Mouse (Mus musculus) lung, embryonic 16.5 days (tissue): ENCODE data around the gene Mapkbp1. TPM values are rescaled to one million over a fixed set of nuclear protein-coding genes. Genes with fewer than 3 reads are reported as not detected.

Experiments used
- ATAC-seq: fragments of 200-750 bp; cut with Nextera tagmentation; 2 replicates; pipeline ENCODE4 v1.8.0; 2017; ENCODE audit warnings: low read depth, mild to moderate bottlenecking, moderate library complexity
- H3K27ac ChIP-seq: fragments of 300-500 bp; sonication (generic); 2 replicates; pipeline ENCODE4 v1.5.1; 2014; ENCODE audit warnings: mild to moderate bottlenecking, control low read depth, low read length
- H3K27me3 ChIP-seq: fragments of 300-500 bp; sonication (generic); 2 replicates; pipeline ENCODE4 v1.6.1; 2014; ENCODE audit warnings: low read depth, low read length, mixed read lengths; ENCODE audit not compliant: control insufficient read depth, insufficient read depth
- H3K36me3 ChIP-seq: fragments of 300-500 bp; sonication (generic); 2 replicates; pipeline ENCODE4 v1.6.1; 2014; ENCODE audit warnings: low read length; ENCODE audit not compliant: control insufficient read depth, insufficient read depth
- H3K4me1 ChIP-seq: fragments of 300-500 bp; sonication (generic); replicated peaks from 2 replicates; pipeline ENCODE4 v1.6.1; 2014; ENCODE audit warnings: low read length, mixed read lengths; ENCODE audit not compliant: control insufficient read depth, insufficient read depth
- H3K4me2 ChIP-seq: fragments of 300-500 bp; sonication (generic); 2 replicates; pipeline ENCODE4 v1.6.1; 2014; ENCODE audit warnings: low read depth, low read length, control low read depth
- H3K4me3 ChIP-seq: fragments of 300-500 bp; sonication (generic); 2 replicates; pipeline ENCODE4 v1.5.1; 2014; ENCODE audit warnings: mild to moderate bottlenecking, low read length, control low read depth
- H3K9ac ChIP-seq: fragments of 300-500 bp; sonication (generic); 2 replicates; pipeline ENCODE4 v1.6.1; 2014; ENCODE audit warnings: low read length, control low read depth
- H3K9me3 ChIP-seq: fragments of 300-500 bp; sonication (generic); 2 replicates; pipeline ENCODE4 v1.6.1; 2016; ENCODE audit warnings: low read length; ENCODE audit not compliant: control insufficient read depth
- WGBS: fragments of 180-500 bp; shearing (Covaris S2); extraction: QIAGEN DNeasy Blood & Tissue Kit; methylation state at CpG from one replicate; pipeline ENCODE4 v1.1.7; 2014; 5-methylcytosine and 5-hydroxymethylcytosine counted together
- polyA plus RNA-seq: library from polyadenylated mRNA; unstranded; fragments of >200 nt; fragmentation: Nextera tagmentation; extraction: Ambion mirVana; gene quantifications from 2 replicates; pipeline ENCODE4 v1.2.1, GENCODE M21; 2015

Mapkbp1 gene
- polyA plus RNA-seq, 1 experiment from 2014 or later: 3.5 TPM

GRCm38 (mm10) chr2:120044101-120044603 lies 71.7 kb downstream of the Mapkbp1 start:
- ATAC-seq: peak; percentile 86
- H3K9me3 ChIP-seq: no peaks in the 10 kb centered on the region
- H3K27ac ChIP-seq: peak overlapping the region; percentile 78
- H3K36me3 ChIP-seq: peaks cover 5% of the 10 kb centered on the region; the same call in 1 of the 2 replicates
- H3K4me2 ChIP-seq: no peak overlapping the region
- no peak overlapping the region for H3K9ac ChIP-seq
- peaks cover 5% of the 10 kb centered on the region for H3K4me1 ChIP-seq
- no peak overlapping the region for H3K4me3 ChIP-seq
- no peaks in the 10 kb centered on the region for H3K27me3 ChIP-seq
- 44% methylated on average over 4 of the region's 4 CpGs for WGBS

- Histone ChIP-seq H3K9ac (no peak overlapping the region), H3K9me3 (no peaks in the 10 kb centered on the region), H3K27ac (peak overlapping the region; percentile 78), H3K4me3 (no peak overlapping the region), H3K4me1 (peaks cover 5% of the 10 kb centered on the region), H3K4me2 (no peak overlapping the region), H3K36me3 (peaks cover 5% of the 10 kb centered on the region; the same call in 1 of the 2 replicates), H3K27me3 (no peaks in the 10 kb centered on the region)
- peak; percentile 19; the same call in 1 of the 2 replicates for ATAC-seq
- WGBS: 65% methylated on average over 3 of the region's 3 CpGs
These were observed 72.2 kb downstream of the Mapkbp1 start for GRCm38 (mm10) chr2:120044676-120045075.

- H3K4me1 ChIP-seq: peaks cover 5% of the 10 kb centered on the region
- no peak overlapping the region for H3K4me2 ChIP-seq
- no peaks in the 10 kb centered on the region for H3K27me3 ChIP-seq
- peaks cover 1% of the 10 kb centered on the region; the same call in 1 of the 2 replicates for H3K36me3 ChIP-seq
- 54% methylated on average over 14 of the region's 14 CpGs for WGBS
- no peak overlapping the region for H3K27ac ChIP-seq
- no peaks in the 10 kb centered on the region for H3K9me3 ChIP-seq
- H3K9ac ChIP-seq: peak overlapping the region; percentile 7; the same call in 1 of the 2 replicates
- ATAC-seq: no peak
- no peak overlapping the region for H3K4me3 ChIP-seq
These were observed 74.2 kb downstream of the Mapkbp1 start for GRCm38 (mm10) chr2:120046486-120047310.

- no peak overlapping the region for H3K4me3 ChIP-seq
These were observed 75.7 kb downstream of the Mapkbp1 start for GRCm38 (mm10) chr2:120048173-120048572.

GRCm38 (mm10) chr2:120049632-120050274 lies 77.3 kb downstream of the Mapkbp1 start:
- H3K27me3 ChIP-seq: no peaks in the 10 kb centered on the region
- H3K9ac ChIP-seq: no peak overlapping the region
- no peak overlapping the region for H3K27ac ChIP-seq
- WGBS: 50% methylated on average over 10 of the region's 10 CpGs
- H3K4me1 ChIP-seq: no peaks in the 10 kb centered on the region; the same call in 1 of the 2 replicates
- no peaks in the 10 kb centered on the region for H3K36me3 ChIP-seq
- no peak overlapping the region for H3K4me2 ChIP-seq
- ATAC-seq: peak; percentile 66; the same call in 1 of the 2 replicates
- H3K9me3 ChIP-seq: no peaks in the 10 kb centered on the region
- no peak overlapping the region for H3K4me3 ChIP-seq

More at GRCm38 (mm10) chr2:120048173-120048572, 75.7 kb downstream of the Mapkbp1 start:
- Histone ChIP-seq H3K4me1 (peaks cover 5% of the 10 kb centered on the region), H3K27ac (no peak overlapping the region), H3K9ac (no peak overlapping the region), H3K4me2 (no peak overlapping the region), H3K9me3 (no peaks in the 10 kb centered on the region), H3K27me3 (no peaks in the 10 kb centered on the region), H3K36me3 (no peaks in the 10 kb centered on the region)
- 64% methylated on average over 9 of the region's 9 CpGs for WGBS
- ATAC-seq: no peak

- Histone ChIP-seq H3K36me3 (no peaks in the 10 kb centered on the region), H3K4me1 (no peaks in the 10 kb centered on the region), H3K4me2 (no peak overlapping the region), H3K9ac (no peak overlapping the region), H3K27me3 (no peaks in the 10 kb centered on the region), H3K4me3 (no peak overlapping the region), H3K27ac (no peak overlapping the region), H3K9me3 (no peaks in the 10 kb centered on the region)
- 41% methylated on average over 6 of the region's 6 CpGs for WGBS
- no peak for ATAC-seq
These were observed 78.9 kb downstream of the Mapkbp1 start for GRCm38 (mm10) chr2:120051405-120051804.

GRCm38 (mm10) chr2:120054771-120055552 lies 82.5 kb downstream of the Mapkbp1 start:
- no peak for ATAC-seq
- Histone ChIP-seq H3K36me3 (no peaks in the 10 kb centered on the region), H3K4me1 (0 out of 2 replicates have a peak, but pooled peaks cover 5% of the 10 kb centered on the region), H3K27me3 (no peaks in the 10 kb centered on the region), H3K9ac (no peak overlapping the region), H3K27ac (no peak overlapping the region), H3K9me3 (no peaks in the 10 kb centered on the region), H3K4me2 (no peak overlapping the region), H3K4me3 (no peak overlapping the region)
- 81% methylated on average over 12 of the region's 12 CpGs for WGBS

- Histone ChIP-seq H3K36me3 (no peaks in the 10 kb centered on the region), H3K4me2 (no peak overlapping the region), H3K4me1 (peaks cover 11% of the 10 kb centered on the region), H3K9ac (no peak overlapping the region), H3K27me3 (no peaks in the 10 kb centered on the region), H3K27ac (no peak overlapping the region), H3K4me3 (no peak overlapping the region), H3K9me3 (no peaks in the 10 kb centered on the region)
- WGBS: 84% methylated on average over 10 of the region's 10 CpGs
- ATAC-seq: no peak
These were observed 83.4 kb downstream of the Mapkbp1 start for GRCm38 (mm10) chr2:120055923-120056322.
